Mouse (Mus musculus) G1E (cell line): ENCODE results near the gene Tcp11. TPM values are rescaled to one million over a fixed set of nuclear protein-coding genes. Genes with fewer than 3 reads are reported as not detected.

Experiments used
- ATAC-seq: 2 replicates; pipeline ENCODE4 v1.8.0; 2016; ENCODE audit warnings: mild to moderate bottlenecking; ENCODE audit not compliant: insufficient number of reproducible peaks, poor library complexity, low FRiP score, severe bottlenecking; ENCODE audit errors: extremely low read depth
- DNase-seq: peaks from one replicate; pipeline ENCODE4 v3.0.0; 2012; ENCODE audit warnings: low spot score
- H3K27me3 ChIP-seq: 2 replicates; pipeline ENCODE4 v1.6.1; 2012; ENCODE audit warnings: mild to moderate bottlenecking, low read length, inconsistent platforms; ENCODE audit not compliant: insufficient read depth
- H3K36me3 ChIP-seq: replicated peaks from 2 replicates; pipeline ENCODE3; 2012; ENCODE audit warnings: mild to moderate bottlenecking, inconsistent platforms
- H3K4me1 ChIP-seq: 2 replicates; pipeline ENCODE4 v1.6.1; 2012; ENCODE audit warnings: low read depth, low read length, inconsistent platforms, mixed read lengths; ENCODE audit not compliant: insufficient read depth
- H3K4me3 ChIP-seq: 2 replicates; pipeline ENCODE4 v1.5.1; 2012; ENCODE audit warnings: low read depth, mild to moderate bottlenecking, inconsistent platforms, low read length, moderate library complexity, mixed read lengths
- H3K9me3 ChIP-seq: replicated peaks from 2 replicates; pipeline ENCODE4 v1.6.1; 2012; ENCODE audit warnings: inconsistent platforms
- CTCF ChIP-seq: IDR thresholded peaks from 2 replicates; pipeline ENCODE4 v1.5.1; 2012; ENCODE audit warnings: low read depth, low read length, inconsistent platforms, mixed read lengths
- GATA1 ChIP-seq: IDR thresholded peaks from 2 replicates; pipeline ENCODE4 v1.6.1; 2012; ENCODE audit warnings: borderline replicate concordance, low read length, inconsistent platforms, mixed read lengths
- GATA2 ChIP-seq: IDR thresholded peaks from 2 replicates; pipeline ENCODE4 v1.6.1; 2012; ENCODE audit warnings: low read depth, low read length, inconsistent platforms, borderline replicate concordance
- POLR2AphosphoS5 ChIP-seq: IDR thresholded peaks from 2 replicates; pipeline ENCODE4 v1.6.1; 2012; ENCODE audit warnings: low read depth, low read length, inconsistent platforms; ENCODE audit not compliant: insufficient replicate concordance
- TAL1 ChIP-seq: conservative IDR thresholded peaks from 2 replicates; pipeline ENCODE4 v1.6.1; 2012; ENCODE audit warnings: low read depth, low read length, inconsistent platforms, mixed read lengths
- polyA plus RNA-seq: library from polyadenylated mRNA; stranded (reverse); fragments of >175 nt; gene quantifications from 2 replicates; pipeline ENCODE4 v1.2.3, GENCODE M21; 2012
- total RNA-seq, 2 experiments: library from RNA; stranded (forward) in 1 of 2; stranded (reverse) in 1 of 2; fragments of 200-1000 nt in 1 of 2; fragments of >200 nt in 1 of 2; fragmentation: Nextera tagmentation in 1 of 2; gene quantifications; 2 replicates each; pipeline ENCODE4 v1.2.3; 2014 to 2017

Gene Tcp11
- total and polyA plus RNA-seq, 3 experiments, result not detected

DNA sequence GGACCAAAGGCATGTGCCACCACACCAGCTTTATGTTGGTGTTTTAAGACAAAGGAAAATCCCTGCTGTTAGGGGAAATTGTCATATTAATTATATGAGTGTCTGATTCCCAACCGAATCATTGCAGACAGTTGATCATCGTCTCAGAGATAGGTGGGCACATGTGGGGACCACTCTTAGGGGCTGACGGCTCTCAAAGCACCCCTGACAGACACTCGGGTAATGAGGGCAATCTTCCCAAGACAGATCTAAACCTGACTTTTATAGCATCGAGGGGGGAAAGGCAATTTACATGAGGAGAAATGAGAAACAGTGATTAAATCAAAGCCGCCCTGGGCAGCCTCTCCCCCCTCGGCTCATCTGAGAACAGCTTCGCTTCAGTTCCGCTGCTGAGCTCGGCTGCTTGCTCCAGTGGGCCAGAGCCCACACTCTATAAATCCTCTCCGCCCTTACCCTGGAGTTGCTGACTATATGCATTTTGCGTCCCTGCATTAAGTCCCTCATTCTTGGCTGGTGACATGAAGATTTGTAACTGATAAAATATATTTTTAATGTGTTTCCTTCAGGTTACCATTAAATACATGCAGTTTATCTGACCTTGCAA lies 20.9 kb upstream of the Tcp11 start:
- Histone ChIP-seq H3K4me3 (no peak overlapping the region), H3K27me3 (peaks cover 9% of the 10 kb centered on the region; the same call in 1 of the 2 replicates), H3K4me1 (no peaks in the 10 kb centered on the region; the same call in 1 of the 2 replicates), H3K36me3 (no peaks in the 10 kb centered on the region), H3K9me3 (peaks cover 3% of the 10 kb centered on the region; the same call in 1 of the 2 replicates)
- DNase-seq, result no peak
- ATAC-seq, result no peak
- TF ChIP-seq GATA2 (no peak), CTCF (no peak), POLR2AphosphoS5 (no peak), TAL1 (no peak), GATA1 (no peak)

DNA sequence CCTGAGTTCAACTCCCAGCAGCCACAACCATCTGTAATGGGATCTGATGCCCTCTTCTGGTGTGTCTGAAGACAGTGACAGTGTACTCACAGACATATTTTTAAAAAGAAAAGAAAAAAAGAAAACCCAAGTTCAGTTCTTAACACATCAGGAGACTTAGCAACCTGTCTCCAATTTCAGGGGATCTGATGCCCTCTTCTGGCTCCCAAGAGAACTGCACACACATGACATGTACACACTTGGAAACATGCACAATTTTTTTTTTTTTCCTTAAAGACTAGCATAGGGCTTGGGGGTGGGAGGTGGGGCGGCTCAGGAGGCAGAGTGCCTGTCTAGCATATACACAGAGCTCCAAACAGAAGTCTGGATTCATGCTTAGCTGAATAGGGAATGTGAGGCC lies 20.2 kb upstream of the Tcp11 start:
- ATAC-seq, result no peak
- H3K27me3 ChIP-seq, result peaks cover 9% of the 10 kb centered on the region; the same call in 1 of the 2 replicates
- no peak for TF ChIP-seq GATA2
- no peak for TF ChIP-seq POLR2AphosphoS5
- TF ChIP-seq TAL1, result no peak
- no peak for TF ChIP-seq GATA1
- TF ChIP-seq CTCF, result no peak

DNA sequence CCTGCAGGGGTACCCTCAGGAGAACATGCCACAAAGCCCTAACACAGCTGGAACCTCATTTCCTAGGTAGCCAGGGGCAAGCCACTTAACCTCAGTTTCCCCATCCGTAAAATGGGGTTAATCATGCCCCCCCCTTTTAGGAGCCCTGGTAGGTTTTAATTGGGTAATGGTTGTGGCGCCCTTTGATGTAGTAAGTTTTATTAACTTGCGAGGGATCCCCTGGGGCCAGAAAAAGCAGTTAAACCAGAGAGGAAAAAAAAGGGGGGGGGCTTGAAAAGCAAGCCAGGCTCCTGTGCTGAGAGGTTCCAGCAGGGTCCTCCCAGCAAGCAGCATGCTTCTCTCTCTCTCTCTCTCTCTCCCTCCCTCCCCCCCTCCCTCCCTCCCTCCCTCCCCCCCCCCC lies 18.6 kb upstream of the Tcp11 start:
- ATAC-seq (no peak), DNase-seq (no peak)
- TF ChIP-seq GATA2 (no peak), CTCF (no peak)
- Histone ChIP-seq H3K27me3 (peaks cover 11% of the 10 kb centered on the region; the same call in 1 of the 2 replicates), H3K36me3 (no peaks in the 10 kb centered on the region), H3K9me3 (peaks cover 3% of the 10 kb centered on the region; the same call in 1 of the 2 replicates), H3K4me3 (no peak overlapping the region), H3K4me1 (no peaks in the 10 kb centered on the region; the same call in 1 of the 2 replicates)

More for the DNA sequence above, 20.2 kb upstream of the Tcp11 start:
- Histone ChIP-seq H3K4me1 (no peaks in the 10 kb centered on the region; the same call in 1 of the 2 replicates), H3K9me3 (peaks cover 3% of the 10 kb centered on the region; the same call in 1 of the 2 replicates), H3K4me3 (no peak overlapping the region), H3K36me3 (no peaks in the 10 kb centered on the region)
- DNase-seq, result no peak

GRCm38 (mm10) chr17:28097308-28097707 lies 16.9 kb upstream of the Tcp11 start:
- Histone ChIP-seq H3K4me1 (no peaks in the 10 kb centered on the region), H3K27me3 (peaks cover 8% of the 10 kb centered on the region; the same call in 1 of the 2 replicates), H3K4me3 (no peak overlapping the region), H3K9me3 (peaks cover 8% of the 10 kb centered on the region), H3K36me3 (no peaks in the 10 kb centered on the region)
- TF ChIP-seq POLR2AphosphoS5 (no peak), TAL1 (no peak), GATA2 (no peak), CTCF (no peak), GATA1 (no peak)
- ATAC-seq, result no peak
- DNase-seq, result no peak

DNA sequence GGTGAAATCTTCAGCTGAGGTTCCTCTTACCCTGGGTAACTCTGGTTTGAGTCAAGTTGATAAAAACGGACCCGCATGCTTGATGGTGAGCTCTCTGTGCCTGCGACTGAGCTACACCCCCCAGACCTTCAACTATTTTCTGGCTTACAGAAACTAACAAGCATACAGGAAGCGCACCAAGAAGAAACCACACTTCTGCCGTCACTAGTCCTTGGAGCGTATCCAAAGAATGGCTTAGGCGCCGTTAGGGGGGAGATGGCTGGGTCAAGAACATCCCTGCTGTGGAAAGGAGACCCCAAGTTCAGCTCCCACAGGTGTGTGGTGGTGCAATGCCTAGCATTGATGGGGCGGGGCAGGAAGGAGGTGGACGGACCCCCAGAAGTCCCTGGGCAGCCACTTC lies 16.0 kb upstream of the Tcp11 start:
- no peak for DNase-seq
- Histone ChIP-seq H3K4me1 (no peaks in the 10 kb centered on the region), H3K4me3 (no peak overlapping the region), H3K36me3 (no peaks in the 10 kb centered on the region), H3K9me3 (peaks cover 9% of the 10 kb centered on the region), H3K27me3 (peaks cover 8% of the 10 kb centered on the region; the same call in 1 of the 2 replicates)
- no peak for ATAC-seq
- TF ChIP-seq GATA1 (no peak), POLR2AphosphoS5 (no peak), TAL1 (no peak), CTCF (no peak), GATA2 (no peak)

DNA sequence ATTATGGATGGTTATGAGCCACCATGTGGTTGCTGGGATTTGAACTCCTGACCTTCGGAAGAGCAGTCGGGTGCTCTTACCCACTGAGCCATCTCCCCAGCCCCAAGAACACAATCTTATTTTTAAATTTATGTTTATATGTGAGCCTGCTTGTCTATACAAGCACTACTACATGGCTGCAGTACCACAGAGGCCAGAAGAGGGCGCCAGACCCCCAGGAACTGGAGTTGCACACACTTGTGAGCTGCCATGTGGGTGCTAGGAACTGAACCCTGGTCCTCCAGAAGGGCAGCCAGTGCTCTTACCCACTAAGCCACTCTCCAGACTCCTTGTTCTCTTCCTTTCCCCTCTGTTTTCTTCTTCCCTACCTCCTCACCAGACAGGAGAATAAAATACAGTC lies 13.4 kb upstream of the Tcp11 start:
- TF ChIP-seq GATA1, result no peak
- no peak for TF ChIP-seq CTCF
- no peak for TF ChIP-seq TAL1
- no peak for TF ChIP-seq POLR2AphosphoS5
- no peak for TF ChIP-seq GATA2
- peaks cover 14% of the 10 kb centered on the region; the same call in 1 of the 2 replicates for H3K27me3 ChIP-seq
- no peak overlapping the region for H3K4me3 ChIP-seq
- H3K36me3 ChIP-seq, result no peaks in the 10 kb centered on the region
- DNase-seq, result no peak
- no peaks in the 10 kb centered on the region for H3K4me1 ChIP-seq
- no peak for ATAC-seq
- peaks cover 6% of the 10 kb centered on the region for H3K9me3 ChIP-seq
